Mouse (Mus musculus): ENCODE results near the gene Rabggta. TPM values are rescaled to one million over a fixed set of nuclear protein-coding genes. Genes with fewer than 3 reads are reported as not detected.
A peak's percentile ranks its signal among the peaks of the same experiment; 100 is the strongest.

Rabggta gene
- 11.9 and 12.4 TPM in 2 replicates for total RNA-seq (2014; fragmentation: Nextera tagmentation)
- total RNA-seq (2017), result 15.2 and 17.3 TPM in 2 replicates
- 19.3 and 27.6 TPM in 2 replicates for polyA plus RNA-seq (2012)

- Histone ChIP-seq H3K4me1 (ENCODE audit: insufficient read depth, low read depth, low read length) (peaks cover 63% of the 10 kb centered on the region), H3K27me3 (ENCODE audit: insufficient read depth, low read length) (no peaks in the 10 kb centered on the region), H3K9me3 (replicated peaks) (no peaks in the 10 kb centered on the region), H3K36me3 (replicated peaks) (peaks cover 43% of the 10 kb centered on the region), H3K4me3 (ENCODE audit: low read depth, low read length) (peak within 1 kb of the TSS; percentile 88)
- DNase-seq (ENCODE audit: low spot score) (peak; percentile 84), ATAC-seq (ENCODE audit: extremely low read depth, insufficient number of reproducible peaks, low FRiP score, poor library complexity, severe bottlenecking) (peak; percentile 64; the same call in 1 of the 2 replicates)
- peak; percentile 77 for TF ChIP-seq CTCF (IDR thresholded peaks at IDR 0.05; ENCODE audit: low read depth, low read length)
- no peak for TF ChIP-seq TAL1 (conservative IDR thresholded peaks at IDR 0.05; ENCODE audit: low read depth, low read length)
Measured at GRCm38 (mm10) chr14:55721700-55722437, at the start of gene Rabggta. TSS of gene Rabggta (minus strand) at chr14:55722263.

DNA sequence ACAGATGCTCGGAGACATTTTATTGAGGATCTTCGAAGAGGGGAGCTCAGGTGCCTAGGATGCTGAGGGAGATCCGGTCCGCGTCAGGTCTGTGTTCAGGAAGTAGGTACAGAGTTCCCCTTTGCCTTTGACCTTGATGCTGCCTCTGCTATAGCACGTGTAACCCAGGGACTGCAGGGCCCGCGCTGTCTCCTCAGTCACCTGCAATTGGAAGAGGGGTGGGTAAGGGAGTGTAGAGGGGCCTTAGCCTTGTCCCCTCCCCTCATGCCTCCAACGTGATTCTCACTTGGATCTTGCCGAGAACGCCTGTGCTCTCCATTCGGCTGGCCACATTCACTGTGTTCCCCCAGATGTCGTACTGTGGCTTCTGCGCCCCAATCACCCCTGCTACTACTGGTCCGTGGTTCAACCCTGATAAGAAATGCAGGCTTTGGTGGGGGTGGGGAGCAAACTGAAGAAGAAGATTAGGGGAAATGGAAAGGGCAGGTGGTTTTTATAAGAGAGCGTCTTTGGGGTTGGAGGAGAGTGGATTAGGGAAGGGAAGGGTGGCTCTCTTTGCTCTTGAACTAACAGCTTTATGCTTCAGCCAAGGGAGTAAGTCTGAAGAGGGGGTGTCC, 47.1 kb upstream of the Rabggta start:
- H3K4me1 ChIP-seq (ENCODE audit: insufficient read depth, low read depth, low read length), result peaks cover 90% of the 10 kb centered on the region
- H3K36me3 ChIP-seq (replicated peaks), result no peaks in the 10 kb centered on the region
- peaks cover 7% of the 10 kb centered on the region for H3K9me3 ChIP-seq (replicated peaks)
- H3K27me3 ChIP-seq (ENCODE audit: insufficient read depth, low read length), result peaks cover 24% of the 10 kb centered on the region
- peak overlapping the region; percentile 61; the same call in 1 of the 2 replicates for H3K4me3 ChIP-seq (ENCODE audit: low read depth, low read length)
- ATAC-seq (ENCODE audit: extremely low read depth, insufficient number of reproducible peaks, low FRiP score, poor library complexity, severe bottlenecking) (peak; percentile 85), DNase-seq (ENCODE audit: low spot score) (peak; percentile 77)
- TF ChIP-seq GATA2 (IDR thresholded peaks at IDR 0.05; ENCODE audit: borderline replicate concordance, low read depth, low read length) (no peak), GATA1 (IDR thresholded peaks at IDR 0.05; ENCODE audit: borderline replicate concordance, low read length) (no peak), TAL1 (conservative IDR thresholded peaks at IDR 0.05; ENCODE audit: low read depth, low read length) (peak; percentile 63), POLR2AphosphoS5 (IDR thresholded peaks at IDR 0.05; ENCODE audit: insufficient replicate concordance, low read depth, low read length) (no peak), CTCF (IDR thresholded peaks at IDR 0.05; ENCODE audit: low read depth, low read length) (no peak)

GRCm38 (mm10) chr14:55768555-55768954, 46.5 kb upstream of the Rabggta start:
- peaks cover 90% of the 10 kb centered on the region for H3K4me1 ChIP-seq (ENCODE audit: insufficient read depth, low read depth, low read length)
- H3K36me3 ChIP-seq (replicated peaks), result no peaks in the 10 kb centered on the region
- H3K4me3 ChIP-seq (ENCODE audit: low read depth, low read length), result no peak overlapping the region; the same call in 1 of the 2 replicates
- peaks cover 7% of the 10 kb centered on the region for H3K9me3 ChIP-seq (replicated peaks)
- DNase-seq (ENCODE audit: low spot score) (no peak), ATAC-seq (ENCODE audit: extremely low read depth, insufficient number of reproducible peaks, low FRiP score, poor library complexity, severe bottlenecking) (no peak)
- peaks cover 17% of the 10 kb centered on the region for H3K27me3 ChIP-seq (ENCODE audit: insufficient read depth, low read length)
- TF ChIP-seq TAL1 (conservative IDR thresholded peaks at IDR 0.05; ENCODE audit: low read depth, low read length) (no peak), CTCF (IDR thresholded peaks at IDR 0.05; ENCODE audit: low read depth, low read length) (no peak), GATA1 (IDR thresholded peaks at IDR 0.05; ENCODE audit: borderline replicate concordance, low read length) (no peak)

GRCm38 (mm10) chr14:55767519-55768414, 45.7 kb upstream of the Rabggta start:
- Histone ChIP-seq H3K4me3 (ENCODE audit: low read depth, low read length) (peak overlapping the region; percentile 44; the same call in 1 of the 2 replicates), H3K36me3 (replicated peaks) (no peaks in the 10 kb centered on the region), H3K9me3 (replicated peaks) (peaks cover 7% of the 10 kb centered on the region), H3K4me1 (ENCODE audit: insufficient read depth, low read depth, low read length) (peaks cover 93% of the 10 kb centered on the region), H3K27me3 (ENCODE audit: insufficient read depth, low read length) (peaks cover 11% of the 10 kb centered on the region)
- TF ChIP-seq POLR2AphosphoS5 (IDR thresholded peaks at IDR 0.05; ENCODE audit: insufficient replicate concordance, low read depth, low read length), result no peak
- TF ChIP-seq GATA1 (IDR thresholded peaks at IDR 0.05; ENCODE audit: borderline replicate concordance, low read length), result no peak
- no peak for TF ChIP-seq GATA2 (IDR thresholded peaks at IDR 0.05; ENCODE audit: borderline replicate concordance, low read depth, low read length)
- TF ChIP-seq TAL1 (conservative IDR thresholded peaks at IDR 0.05; ENCODE audit: low read depth, low read length), result no peak
- no peak for TF ChIP-seq CTCF (IDR thresholded peaks at IDR 0.05; ENCODE audit: low read depth, low read length)
- ATAC-seq (ENCODE audit: extremely low read depth, insufficient number of reproducible peaks, low FRiP score, poor library complexity, severe bottlenecking) (no peak), DNase-seq (ENCODE audit: low spot score) (no peak)

DNA sequence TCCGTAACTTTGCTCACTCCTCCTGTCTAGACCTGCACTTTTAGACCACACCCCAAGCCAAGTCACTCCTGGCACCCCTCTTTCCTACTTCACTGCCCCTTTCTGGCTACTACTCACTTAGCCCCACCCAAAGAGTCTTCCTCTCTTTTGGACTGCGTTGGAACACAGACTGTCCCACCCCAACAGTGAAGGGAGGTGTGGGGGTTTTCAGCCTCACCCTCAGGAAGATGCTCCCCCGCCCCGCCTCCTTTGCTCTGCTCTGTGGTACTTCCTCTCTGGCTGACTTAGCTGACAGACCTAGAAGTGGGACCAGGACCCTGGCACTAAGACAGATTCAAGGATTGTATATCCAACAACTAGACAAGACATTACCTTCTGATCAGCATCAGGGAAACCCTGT, 43.6 kb upstream of the Rabggta start, which contains the start of gene Ltb4r1:
Ltb4r1 (plus strand) TSS at position 267 of the 400 bp plus-strand sequence.
- Histone ChIP-seq H3K9me3 (replicated peaks) (peaks cover 10% of the 10 kb centered on the region), H3K4me1 (ENCODE audit: insufficient read depth, low read depth, low read length) (peaks cover 85% of the 10 kb centered on the region), H3K36me3 (replicated peaks) (peaks cover 5% of the 10 kb centered on the region), H3K4me3 (ENCODE audit: low read depth, low read length) (peak within 1 kb of the TSS; percentile 42; the same call in 1 of the 2 replicates), H3K27me3 (ENCODE audit: insufficient read depth, low read length) (peaks cover 7% of the 10 kb centered on the region; the same call in 1 of the 2 replicates)
- DNase-seq (ENCODE audit: low spot score) (peak; percentile 38), ATAC-seq (ENCODE audit: extremely low read depth, insufficient number of reproducible peaks, low FRiP score, poor library complexity, severe bottlenecking) (no peak)
- TF ChIP-seq POLR2AphosphoS5 (IDR thresholded peaks at IDR 0.05; ENCODE audit: insufficient replicate concordance, low read depth, low read length), result no peak
- TF ChIP-seq CTCF (IDR thresholded peaks at IDR 0.05; ENCODE audit: low read depth, low read length), result no peak
- TF ChIP-seq TAL1 (conservative IDR thresholded peaks at IDR 0.05; ENCODE audit: low read depth, low read length), result no peak
- TF ChIP-seq GATA2 (IDR thresholded peaks at IDR 0.05; ENCODE audit: borderline replicate concordance, low read depth, low read length), result no peak

GRCm38 (mm10) chr14:55763166-55763565, 41.1 kb upstream of the Rabggta start:
- Histone ChIP-seq H3K9me3 (replicated peaks) (peaks cover 9% of the 10 kb centered on the region), H3K27me3 (ENCODE audit: insufficient read depth, low read length) (peaks cover 7% of the 10 kb centered on the region; the same call in 1 of the 2 replicates), H3K36me3 (replicated peaks) (peaks cover 7% of the 10 kb centered on the region), H3K4me3 (ENCODE audit: low read depth, low read length) (no peak overlapping the region), H3K4me1 (ENCODE audit: insufficient read depth, low read depth, low read length) (peaks cover 67% of the 10 kb centered on the region)
- DNase-seq (ENCODE audit: low spot score) (no peak), ATAC-seq (ENCODE audit: extremely low read depth, insufficient number of reproducible peaks, low FRiP score, poor library complexity, severe bottlenecking) (no peak)
- TF ChIP-seq TAL1 (conservative IDR thresholded peaks at IDR 0.05; ENCODE audit: low read depth, low read length) (no peak), GATA2 (IDR thresholded peaks at IDR 0.05; ENCODE audit: borderline replicate concordance, low read depth, low read length) (no peak), CTCF (IDR thresholded peaks at IDR 0.05; ENCODE audit: low read depth, low read length) (no peak), GATA1 (IDR thresholded peaks at IDR 0.05; ENCODE audit: borderline replicate concordance, low read length) (no peak)

All from G1E (cell line).